Mouse (Mus musculus) common myeloid progenitor, adult 5-6 weeks (primary cell): Measurements from ENCODE around the gene St3gal2. TPM values are rescaled to one million over a fixed set of nuclear protein-coding genes. Genes with fewer than 3 reads are reported as not detected.
"Not testable (repeated sequence)": the region's sequence is repeated elsewhere in the genome, so short reads cannot be mapped to it uniquely, and the experiment has no call there.

Experiments used
- ATAC-seq: replicated peaks from 2 replicates; pipeline ENCODE4 v1.8.0; 2016; ENCODE audit warnings: low read depth, mild to moderate bottlenecking, moderate TSS enrichment, inconsistent platforms; ENCODE audit not compliant: poor library complexity, severe bottlenecking
- total RNA-seq: library from RNA; stranded (forward); fragments of 200-1000, 187-1606 nt; gene quantifications from 2 replicates; pipeline ENCODE4 v1.2.3, GENCODE M21; 2017

Gene St3gal2
- total RNA-seq, 1 experiment from 2014 or later = 12.6 TPM

DNA sequence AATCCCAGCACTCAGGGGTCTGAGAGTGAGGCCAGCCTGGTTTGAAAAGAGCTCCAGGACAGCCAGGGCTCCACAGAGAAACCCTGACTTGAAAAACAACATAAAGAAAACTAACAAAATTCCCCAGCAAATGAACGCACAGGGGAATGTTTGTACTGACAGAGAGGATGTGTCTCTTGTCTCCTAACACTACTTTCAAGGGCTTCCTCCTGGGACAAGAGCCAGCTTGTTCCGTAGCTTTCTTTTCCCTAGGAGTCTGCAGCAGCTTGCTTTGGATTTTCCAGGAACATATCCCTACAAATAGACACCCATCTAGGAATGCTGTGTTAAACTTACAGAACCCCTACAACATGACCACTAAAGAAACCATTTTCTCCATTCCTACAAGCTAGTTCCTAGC, 58.3 kb downstream of the St3gal2 start:
- ATAC-seq = not testable (repeated sequence)

GRCm38 (mm10) chr8:110981304-110981703, 61.6 kb downstream of the St3gal2 start:
- ATAC-seq = peak; percentile 60

DNA sequence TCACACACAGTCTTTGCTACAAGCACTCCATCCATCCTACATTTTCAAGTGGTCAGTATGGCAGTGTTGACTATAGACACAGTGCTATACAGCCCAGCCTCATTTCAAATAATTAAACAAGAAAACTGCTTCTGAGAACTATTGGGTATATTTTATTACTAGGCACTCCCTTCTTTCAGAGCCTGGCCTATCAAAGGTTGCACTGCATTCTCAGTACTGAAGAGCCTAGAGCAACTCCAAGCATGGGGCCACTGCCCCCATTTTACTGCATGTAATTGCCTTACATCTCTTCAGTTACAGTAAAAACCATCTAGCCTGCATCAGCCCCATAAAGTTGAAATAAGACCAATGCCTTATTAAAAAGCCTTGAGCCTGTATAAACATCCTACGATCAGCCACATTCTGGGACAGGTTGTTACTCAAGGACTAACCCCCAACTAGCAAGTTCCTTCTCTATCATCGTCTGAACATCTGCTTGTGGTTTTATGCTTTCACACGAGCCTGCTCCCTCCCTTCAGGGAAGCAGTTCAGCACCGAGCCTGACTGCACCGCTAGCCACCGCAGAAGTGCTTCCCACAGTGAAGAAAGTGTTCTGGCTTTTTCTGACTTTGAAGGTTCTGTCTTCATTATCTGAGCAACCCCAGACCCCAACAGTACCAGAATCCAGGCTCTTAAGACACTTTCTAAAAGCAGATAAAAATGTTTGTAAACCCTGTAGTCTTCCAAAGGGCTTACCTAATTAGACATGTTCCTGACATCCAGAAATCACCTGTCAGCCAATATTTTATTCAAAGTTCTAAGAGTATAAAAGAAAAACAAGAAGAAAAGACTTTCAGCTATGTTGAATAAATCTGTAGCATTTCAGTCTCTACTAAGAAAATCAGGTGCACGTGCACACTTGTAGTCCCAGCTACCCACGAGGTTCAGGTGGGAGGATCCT, 68.4 kb downstream of the St3gal2 start:
- ATAC-seq = peak; percentile 99

DNA sequence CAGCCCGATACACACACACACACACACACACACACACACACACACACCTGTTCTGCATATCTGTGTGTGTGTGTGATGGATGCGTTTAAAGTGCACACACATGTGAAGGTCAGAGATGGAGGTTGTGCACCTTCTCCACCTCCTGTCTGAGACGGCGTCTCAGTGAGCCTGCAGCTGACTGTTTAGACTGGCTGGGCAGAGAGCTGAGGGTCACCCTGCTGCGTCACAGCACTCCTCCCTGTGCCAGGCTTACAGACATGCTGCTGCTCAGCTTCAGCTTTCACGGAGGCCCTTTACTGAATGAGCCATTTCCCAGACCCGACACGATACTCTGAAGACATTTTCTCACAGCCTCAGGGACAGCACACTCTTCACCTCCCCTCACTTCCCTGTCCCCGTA, 70.3 kb downstream of the St3gal2 start:
- ATAC-seq = no peak

DNA sequence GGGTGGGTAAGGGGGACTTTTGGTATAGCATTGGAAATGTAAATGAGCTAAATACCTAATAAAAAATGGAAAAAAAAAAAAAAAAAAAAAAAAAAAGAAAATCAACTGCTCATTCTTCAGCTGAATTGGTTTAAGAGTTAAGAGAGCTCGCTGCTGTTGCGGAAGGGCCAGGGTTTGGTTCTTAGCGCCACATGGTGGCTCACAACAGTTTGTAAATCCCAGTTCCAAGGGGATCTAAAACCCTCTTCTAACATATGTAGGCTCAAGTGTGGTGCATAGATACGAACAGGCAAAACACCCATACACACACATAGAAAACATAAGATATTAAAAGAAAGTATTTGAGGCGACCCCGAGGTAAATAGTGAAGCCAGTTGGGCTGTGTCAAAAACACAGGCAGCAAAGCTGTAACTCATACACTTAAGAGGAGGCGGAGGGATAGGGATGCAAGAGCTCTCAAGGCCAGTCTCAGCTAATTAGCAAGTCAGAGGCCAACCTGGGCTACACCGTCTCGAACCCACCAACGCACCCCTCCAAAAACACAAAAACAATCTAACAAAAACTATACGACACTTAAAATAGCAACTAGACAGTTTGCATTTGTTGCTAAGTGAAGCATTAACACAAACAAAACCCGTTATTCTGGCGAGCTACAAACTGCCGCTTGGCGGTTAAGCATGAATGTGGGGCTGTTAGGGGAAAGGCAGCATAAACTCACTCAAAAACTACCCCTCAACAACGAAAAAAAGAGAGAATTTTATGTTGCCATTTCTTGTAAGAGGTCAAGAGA, 77.1 kb downstream of the St3gal2 start:
- ATAC-seq = no peak; the same call in 1 of the 2 replicates

DNA sequence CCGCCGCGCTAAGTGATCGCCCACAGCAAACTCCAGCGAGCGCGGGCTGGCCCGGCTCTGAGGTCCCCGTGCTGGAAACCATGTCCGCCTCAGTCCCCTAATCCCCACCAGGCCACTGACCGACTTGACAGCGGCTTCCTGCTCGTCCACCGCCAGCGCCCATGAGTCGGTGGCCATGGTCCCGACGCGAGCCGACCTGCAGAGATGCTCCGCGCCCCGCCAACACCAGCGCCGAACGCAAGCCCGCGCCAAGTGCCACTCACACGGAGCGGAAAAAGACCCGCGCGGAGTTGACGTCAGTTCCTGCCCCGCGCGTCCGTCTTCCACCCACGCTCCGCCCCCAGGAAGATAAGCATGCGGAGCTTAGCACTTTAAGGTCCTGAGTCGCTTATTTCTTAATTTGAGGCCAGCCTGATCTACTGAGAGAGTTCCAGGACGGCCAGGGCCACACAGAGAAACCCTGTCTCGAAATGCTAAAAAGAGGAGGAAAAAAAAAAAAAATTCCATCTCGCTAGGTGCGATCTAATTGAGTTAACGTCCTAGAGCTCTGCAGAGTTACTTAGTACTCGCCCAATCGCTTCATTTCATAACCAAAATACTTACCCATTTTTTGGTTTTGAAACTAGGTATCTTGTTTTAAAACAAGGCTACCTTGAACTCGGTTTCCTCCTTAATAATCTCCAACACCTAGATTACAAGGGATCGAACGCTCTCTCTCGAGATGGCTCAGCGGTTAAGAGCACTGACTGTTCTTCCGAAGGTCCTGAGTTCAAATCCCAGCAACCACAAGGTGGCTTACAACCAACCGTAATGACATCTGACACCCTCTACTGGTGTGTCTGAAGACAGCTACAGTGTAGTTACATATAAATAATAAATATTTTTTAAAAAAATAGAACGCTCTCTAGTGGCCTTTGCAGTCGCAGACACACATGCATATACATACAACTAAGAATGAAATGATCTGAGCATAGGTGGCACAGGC, 78.1 kb downstream of the St3gal2 start, which contains the start of gene Ddx19a:
Gene Ddx19a (minus strand): TSS at position 254 of the 985 bp plus-strand sequence.
- peak; percentile 97 for ATAC-seq

GRCm38 (mm10) chr8:111010230-111010991, 90.7 kb downstream of the St3gal2 start:
- not testable (repeated sequence) for ATAC-seq

Other genes with a start within 250 kb of the St3gal2 start
- 0.34 and 1.4 TPM in 2 replicates for gene Mtss1l, start 198.4 kb upstream of the St3gal2 start, total RNA-seq
- gene Il34, start 114.0 kb upstream of the St3gal2 start, total RNA-seq = not detected in 2 replicates
- 21.7 and 28.4 TPM in 2 replicates for gene Cog4, start 73.3 kb upstream of the St3gal2 start, total RNA-seq
- 201 and 202 TPM in 2 replicates for gene Sf3b3, start 73.1 kb upstream of the St3gal2 start, total RNA-seq
- gene Fuk, start 17.4 kb upstream of the St3gal2 start, total RNA-seq = 3.0 and 5.2 TPM in 2 replicates
- 51.1 and 51.8 TPM in 2 replicates for gene Ddx19a, start 77.9 kb downstream of the St3gal2 start, total RNA-seq
- 14.0 and 14.6 TPM in 2 replicates for gene Ddx19b, start 111.8 kb downstream of the St3gal2 start, total RNA-seq
- gene Aars, start 113.2 kb downstream of the St3gal2 start, total RNA-seq = 45.0 and 48.4 TPM in 2 replicates
- gene Exosc6, start 136.4 kb downstream of the St3gal2 start, total RNA-seq = 28.1 and 55.6 TPM in 2 replicates
- gene Clec18a, start 172.5 kb downstream of the St3gal2 start, total RNA-seq = 0.27 TPM in 1 of 2 replicates, not detected in the other
- 24.8 and 24.9 TPM in 2 replicates for gene Pdpr, start 174.7 kb downstream of the St3gal2 start, total RNA-seq